Mouse (Mus musculus): ENCODE measurements around the gene Psma7. TPM values are rescaled to one million over a fixed set of nuclear protein-coding genes. Genes with fewer than 3 reads are reported as not detected.

The Psma7 gene
- polyA plus RNA-seq, 1 experiment: 149 TPM

GRCm38 (mm10) chr2:180077622-180078021 lies 35.4 kb upstream of the Psma7 start:
- Histone ChIP-seq H3K4me1 (ENCODE audit: control insufficient read depth, insufficient read depth, low read length) (no peaks in the 10 kb centered on the region; the same call in 1 of the 2 replicates), H3K27ac (ENCODE audit: control insufficient read depth, insufficient read depth, low read depth, low read length, poor library complexity) (no peak overlapping the region), H3K4me3 (replicated peaks; ENCODE audit: control insufficient read depth, low read depth, low read length) (no peak overlapping the region)
- WGBS: 89% methylated on average over 3 of the region's 3 CpGs
- TF ChIP-seq POLR2A (IDR thresholded peaks at IDR 0.05; ENCODE audit: borderline replicate concordance, control insufficient read depth, low read depth, low read length) (no peak), CTCF (IDR thresholded peaks at IDR 0.05; ENCODE audit: control insufficient read depth, insufficient read depth, low read length) (no peak)

GRCm38 (mm10) chr2:180072886-180073285 lies 30.7 kb upstream of the Psma7 start:
- WGBS: 69% methylated on average over 7 of the region's 7 CpGs
- no peak overlapping the region for H3K27ac ChIP-seq (ENCODE audit: control insufficient read depth, insufficient read depth, low read depth, low read length, poor library complexity)
- TF ChIP-seq POLR2A (IDR thresholded peaks at IDR 0.05; ENCODE audit: borderline replicate concordance, control insufficient read depth, low read depth, low read length): no peak
- no peak for TF ChIP-seq CTCF (IDR thresholded peaks at IDR 0.05; ENCODE audit: control insufficient read depth, insufficient read depth, low read length)

GRCm38 (mm10) chr2:180071671-180072070 lies 29.4 kb upstream of the Psma7 start:
- WGBS: 83% methylated on average over 2 of the region's 2 CpGs
- no peaks in the 10 kb centered on the region; the same call in 1 of the 2 replicates for H3K4me1 ChIP-seq (ENCODE audit: control insufficient read depth, insufficient read depth, low read length)
- H3K27ac ChIP-seq (ENCODE audit: control insufficient read depth, insufficient read depth, low read depth, low read length, poor library complexity): no peak overlapping the region
- no peak for TF ChIP-seq POLR2A (IDR thresholded peaks at IDR 0.05; ENCODE audit: borderline replicate concordance, control insufficient read depth, low read depth, low read length)
- TF ChIP-seq CTCF (IDR thresholded peaks at IDR 0.05; ENCODE audit: control insufficient read depth, insufficient read depth, low read length): no peak
- no peak overlapping the region for H3K4me3 ChIP-seq (replicated peaks; ENCODE audit: control insufficient read depth, low read depth, low read length)

More at GRCm38 (mm10) chr2:180072886-180073285, 30.7 kb upstream of the Psma7 start:
- H3K4me1 ChIP-seq (ENCODE audit: control insufficient read depth, insufficient read depth, low read length): no peaks in the 10 kb centered on the region; the same call in 1 of the 2 replicates
- no peak overlapping the region for H3K4me3 ChIP-seq (replicated peaks; ENCODE audit: control insufficient read depth, low read depth, low read length)

GRCm38 (mm10) chr2:180070481-180071453 lies 28.5 kb upstream of the Psma7 start, which contains the start of gene Mtg2:
TSS of gene Mtg2 (plus strand) at chr2:180070588.
- WGBS: 7% methylated on average over 58 of the region's 58 CpGs

GRCm38 (mm10) chr2:180069770-180070480 lies 27.7 kb upstream of the Psma7 start:
- 28% methylated on average over 20 of the region's 20 CpGs for WGBS
- H3K4me1 ChIP-seq (ENCODE audit: control insufficient read depth, insufficient read depth, low read length): no peaks in the 10 kb centered on the region; the same call in 1 of the 2 replicates
- peak overlapping the region; percentile 84 for H3K4me3 ChIP-seq (replicated peaks; ENCODE audit: control insufficient read depth, low read depth, low read length)
- no peak for TF ChIP-seq POLR2A (IDR thresholded peaks at IDR 0.05; ENCODE audit: borderline replicate concordance, control insufficient read depth, low read depth, low read length)
- no peak for TF ChIP-seq CTCF (IDR thresholded peaks at IDR 0.05; ENCODE audit: control insufficient read depth, insufficient read depth, low read length)
- H3K27ac ChIP-seq (ENCODE audit: control insufficient read depth, insufficient read depth, low read depth, low read length, poor library complexity): peak overlapping the region; percentile 35

More at GRCm38 (mm10) chr2:180070481-180071453, 28.5 kb upstream of the Psma7 start, which contains the start of gene Mtg2:
- TF ChIP-seq CTCF (IDR thresholded peaks at IDR 0.05; ENCODE audit: control insufficient read depth, insufficient read depth, low read length) (no peak), POLR2A (IDR thresholded peaks at IDR 0.05; ENCODE audit: borderline replicate concordance, control insufficient read depth, low read depth, low read length) (peak; percentile 83; the same call in 1 of the 2 replicates)
- H3K4me1 ChIP-seq (ENCODE audit: control insufficient read depth, insufficient read depth, low read length): no peaks in the 10 kb centered on the region; the same call in 1 of the 2 replicates
- H3K27ac ChIP-seq (ENCODE audit: control insufficient read depth, insufficient read depth, low read depth, low read length, poor library complexity): peak within 1 kb of the TSS; percentile 35
- peak within 1 kb of the TSS; percentile 84 for H3K4me3 ChIP-seq (replicated peaks; ENCODE audit: control insufficient read depth, low read depth, low read length)

GRCm38 (mm10) chr2:180063338-180064131 lies 21.3 kb upstream of the Psma7 start:
- Histone ChIP-seq H3K4me3 (replicated peaks; ENCODE audit: control insufficient read depth, low read depth, low read length) (no peak overlapping the region), H3K27ac (ENCODE audit: control insufficient read depth, insufficient read depth, low read depth, low read length, poor library complexity) (no peak overlapping the region), H3K4me1 (ENCODE audit: control insufficient read depth, insufficient read depth, low read length) (no peaks in the 10 kb centered on the region)
- WGBS: 89% methylated on average over 11 of the region's 11 CpGs
- TF ChIP-seq CTCF (IDR thresholded peaks at IDR 0.05; ENCODE audit: control insufficient read depth, insufficient read depth, low read length) (no peak), POLR2A (IDR thresholded peaks at IDR 0.05; ENCODE audit: borderline replicate concordance, control insufficient read depth, low read depth, low read length) (no peak)

- TF ChIP-seq CTCF (IDR thresholded peaks at IDR 0.05; ENCODE audit: control insufficient read depth, insufficient read depth, low read length): no peak
- TF ChIP-seq POLR2A (IDR thresholded peaks at IDR 0.05; ENCODE audit: borderline replicate concordance, control insufficient read depth, low read depth, low read length): no peak
- Histone ChIP-seq H3K4me1 (ENCODE audit: control insufficient read depth, insufficient read depth, low read length) (no peaks in the 10 kb centered on the region), H3K4me3 (replicated peaks; ENCODE audit: control insufficient read depth, low read depth, low read length) (no peak overlapping the region), H3K27ac (ENCODE audit: control insufficient read depth, insufficient read depth, low read depth, low read length, poor library complexity) (no peak overlapping the region)
- WGBS: 91% methylated on average over 9 of the region's 9 CpGs
Measured at GRCm38 (mm10) chr2:180053001-180053400, 10.8 kb upstream of the Psma7 start.
